Mouse (Mus musculus) adipocyte (in vitro differentiated cells): ENCODE results near the gene Hoxd4.

ENCODE experiments used
- DNase-seq: peaks from one replicate; pipeline ENCODE4 v3.0.0-alpha.2; 2016; ENCODE audit warnings: low spot score

Gene Hoxd4

GRCm38 (mm10) chr2:74728303-74728680, 16.6 kb downstream of the Hoxd4 start:
- DNase-seq, result no peak

GRCm38 (mm10) chr2:74730331-74730730, 18.6 kb downstream of the Hoxd4 start:
- no peak for DNase-seq

- DNase-seq, result no peak
Observed at GRCm38 (mm10) chr2:74731055-74731454, 19.3 kb downstream of the Hoxd4 start.

GRCm38 (mm10) chr2:74731799-74732512, 20.2 kb downstream of the Hoxd4 start:
- DNase-seq, result no peak

- DNase-seq, result no peak
Observed at GRCm38 (mm10) chr2:74732513-74733316, 21.0 kb downstream of the Hoxd4 start.

GRCm38 (mm10) chr2:74733317-74733661, 21.6 kb downstream of the Hoxd4 start:
- no peak for DNase-seq

GRCm38 (mm10) chr2:74733765-74734164, 22.0 kb downstream of the Hoxd4 start:
- no peak for DNase-seq

- DNase-seq, result no peak
Observed at GRCm38 (mm10) chr2:74734451-74734850, 22.7 kb downstream of the Hoxd4 start.

- DNase-seq, result no peak
Observed at GRCm38 (mm10) chr2:74734996-74735811, 23.5 kb downstream of the Hoxd4 start.

- DNase-seq, result no peak
Observed at GRCm38 (mm10) chr2:74735851-74736687, 24.3 kb downstream of the Hoxd4 start.

GRCm38 (mm10) chr2:74736688-74737577, 25.2 kb downstream of the Hoxd4 start:
- DNase-seq, result no peak

GRCm38 (mm10) chr2:74737578-74738070, 25.9 kb downstream of the Hoxd4 start:
- peak; percentile 53 for DNase-seq

GRCm38 (mm10) chr2:74738623-74739475, 27.1 kb downstream of the Hoxd4 start:
- DNase-seq, result no peak

GRCm38 (mm10) chr2:74739476-74739800, 27.7 kb downstream of the Hoxd4 start:
- no peak for DNase-seq

- DNase-seq, result no peak
Observed at GRCm38 (mm10) chr2:74739869-74740268, 28.1 kb downstream of the Hoxd4 start.

- no peak for DNase-seq
Observed at GRCm38 (mm10) chr2:74740311-74741091, 28.8 kb downstream of the Hoxd4 start.

GRCm38 (mm10) chr2:74741252-74741978, 29.7 kb downstream of the Hoxd4 start:
- no peak for DNase-seq

GRCm38 (mm10) chr2:74741979-74742277, 30.2 kb downstream of the Hoxd4 start:
- DNase-seq, result no peak
